Mouse (Mus musculus): ENCODE data around the gene Olfr329-ps. TPM values are rescaled to one million over a fixed set of nuclear protein-coding genes. Genes with fewer than 3 reads are reported as not detected.

Olfr329-ps gene
- total RNA-seq, 2 experiments from 2014 or later: not detected

Other genes starting within 250 kb of the Olfr329-ps start
- 10 to 100 TPM; 17.8 to 31.5 TPM for gene Zfp692, start 239.4 kb downstream of the Olfr329-ps start, total RNA-seq (2021)
- 10 to 100 TPM; 42.5 to 57.4 TPM for gene Zfp672, start 216.1 kb downstream of the Olfr329-ps start, total RNA-seq (2021)
- 10 to 100 TPM; 53.6 to 57.8 TPM for gene Sh3bp5l, start 215.7 kb downstream of the Olfr329-ps start, total RNA-seq (2021)
- not detected for gene Lypd8, start 167.4 kb downstream of the Olfr329-ps start, total RNA-seq (2021)
- gene 1810065E05Rik, start 125.3 kb downstream of the Olfr329-ps start, total RNA-seq (2021): not detected
- not detected for gene Gm12253, start 113.9 kb downstream of the Olfr329-ps start, total RNA-seq (2021)
- gene Lypd9, start 93.5 kb downstream of the Olfr329-ps start, total RNA-seq (2021): not detected
- gene Olfr30, start 84.2 kb downstream of the Olfr329-ps start, total RNA-seq (2021): not detected
- gene Olfr332, start 53.9 kb downstream of the Olfr329-ps start, total RNA-seq (2021): not detected
- gene Olfr331, start 43.9 kb downstream of the Olfr329-ps start, total RNA-seq (2021): not detected
- gene Olfr330, start 11.6 kb downstream of the Olfr329-ps start, total RNA-seq (2021): not detected
- gene Olfr328, start 9.2 kb upstream of the Olfr329-ps start, total RNA-seq (2021): under 1 TPM in 1 of 2 experiments, not detected in 1; 0.10 TPM
- not detected for gene Olfr224, start 24.1 kb upstream of the Olfr329-ps start, total RNA-seq (2021)
- not detected for gene Olfr325, start 31.3 kb upstream of the Olfr329-ps start, total RNA-seq (2021)
- not detected for gene Olfr324, start 48.7 kb upstream of the Olfr329-ps start, total RNA-seq (2021)
- gene 2210407C18Rik, start 69.7 kb upstream of the Olfr329-ps start, total RNA-seq (2021): not detected
- not detected for gene Olfr323, start 84.1 kb upstream of the Olfr329-ps start, total RNA-seq (2021)
- gene Trim58, start 94.0 kb upstream of the Olfr329-ps start, total RNA-seq (2021): not detected
- not detected for gene Olfr322, start 112.4 kb upstream of the Olfr329-ps start, total RNA-seq (2021)
- not detected for gene Olfr320, start 134.7 kb upstream of the Olfr329-ps start, total RNA-seq (2021)
- gene Olfr319, start 152.7 kb upstream of the Olfr329-ps start, total RNA-seq (2021): not detected
- gene Olfr318, start 177.6 kb upstream of the Olfr329-ps start, total RNA-seq (2021): under 1 TPM in 1 of 2 experiments, not detected in 1; 0.11 TPM
- not detected for gene Olfr317, start 192.8 kb upstream of the Olfr329-ps start, total RNA-seq (2021)
- gene Olfr316, start 206.3 kb upstream of the Olfr329-ps start, total RNA-seq (2021): 1 to 10 TPM in 1 of 2 experiments, under 1 TPM in 1; 0.79 to 1.0 TPM
- gene Olfr315, start 226.8 kb upstream of the Olfr329-ps start, total RNA-seq (2021): not detected
- not detected for gene Olfr314, start 236.5 kb upstream of the Olfr329-ps start, total RNA-seq (2021)

Data from left cerebral cortex, postnatal 36 days (tissue).